Mouse (Mus musculus) CH12.LX (cell line): ENCODE data around the gene Chrna1.

ENCODE experiments used
- CHD2 ChIP-seq: IDR thresholded peaks from 2 replicates; pipeline ENCODE4 v1.6.1; 2011; ENCODE audit warnings: low read length, improper control_type of control experiment
- CTCF ChIP-seq, 2 experiments: IDR thresholded peaks in 1 of 2; conservative IDR thresholded peaks in 1 of 2; 2 replicates each; pipeline ENCODE4 v1.5.1; 2011 to 2012; ENCODE audit warnings: low read depth in 2 of 2, low read length in 2 of 2, improper control_type of control experiment in 1 of 2, inconsistent platforms in 1 of 2, mild to moderate bottlenecking in 1 of 2, moderate library complexity in 1 of 2
- JUND ChIP-seq: conservative IDR thresholded peaks from 2 replicates; pipeline ENCODE4 v1.6.1; 2011; ENCODE audit warnings: low read depth, low read length, improper control_type of control experiment
- MAFK ChIP-seq: IDR thresholded peaks from 2 replicates; pipeline ENCODE4 v1.6.1; 2011; ENCODE audit warnings: low read length, improper control_type of control experiment; ENCODE audit not compliant: insufficient replicate concordance
- MAX ChIP-seq: IDR thresholded peaks from 2 replicates; pipeline ENCODE4 v1.6.1; 2011; ENCODE audit warnings: low read length, improper control_type of control experiment
- RAD21 ChIP-seq: IDR thresholded peaks from 2 replicates; pipeline ENCODE4 v1.6.1; 2011; ENCODE audit warnings: low read depth, mild to moderate bottlenecking, low read length, improper control_type of control experiment, moderate library complexity

DNA sequence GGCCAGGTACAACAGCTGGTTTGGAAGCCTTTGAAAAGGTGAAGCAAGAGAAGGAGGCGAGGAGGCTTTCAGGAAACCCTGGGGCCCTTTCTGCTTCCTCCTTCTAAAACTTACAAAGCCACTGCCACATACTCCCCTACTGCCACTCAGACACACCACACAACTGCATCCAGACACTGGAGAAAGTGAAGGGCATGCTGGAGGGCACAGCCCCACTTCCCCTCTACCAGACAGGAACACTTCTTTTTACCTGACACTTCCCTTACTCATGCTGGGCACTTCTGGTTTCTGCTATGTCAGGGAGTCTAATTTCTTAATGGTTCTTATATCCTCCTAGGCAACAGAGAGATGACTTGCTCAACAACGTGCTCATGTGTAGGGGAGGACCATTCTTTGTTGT lies 31.6 kb downstream of the Chrna1 start:
- TF ChIP-seq CTCF (conservative IDR thresholded peaks at IDR 0.05 in 1 of 2, IDR thresholded peaks at IDR 0.05 in 1 of 2; ENCODE audit: low read depth in 2 of 2, low read length in 2 of 2) = no peak
- TF ChIP-seq MAX = no peak
- TF ChIP-seq CHD2 = no peak
- TF ChIP-seq RAD21 = no peak
- TF ChIP-seq JUND = no peak
- no peak for TF ChIP-seq MAFK
